Mouse (Mus musculus): ENCODE results near the gene Car9. TPM values are rescaled to one million over a fixed set of nuclear protein-coding genes. Genes with fewer than 3 reads are reported as not detected.

Gene Car9
- polyA plus RNA-seq, 1 experiment = not detected

DNA sequence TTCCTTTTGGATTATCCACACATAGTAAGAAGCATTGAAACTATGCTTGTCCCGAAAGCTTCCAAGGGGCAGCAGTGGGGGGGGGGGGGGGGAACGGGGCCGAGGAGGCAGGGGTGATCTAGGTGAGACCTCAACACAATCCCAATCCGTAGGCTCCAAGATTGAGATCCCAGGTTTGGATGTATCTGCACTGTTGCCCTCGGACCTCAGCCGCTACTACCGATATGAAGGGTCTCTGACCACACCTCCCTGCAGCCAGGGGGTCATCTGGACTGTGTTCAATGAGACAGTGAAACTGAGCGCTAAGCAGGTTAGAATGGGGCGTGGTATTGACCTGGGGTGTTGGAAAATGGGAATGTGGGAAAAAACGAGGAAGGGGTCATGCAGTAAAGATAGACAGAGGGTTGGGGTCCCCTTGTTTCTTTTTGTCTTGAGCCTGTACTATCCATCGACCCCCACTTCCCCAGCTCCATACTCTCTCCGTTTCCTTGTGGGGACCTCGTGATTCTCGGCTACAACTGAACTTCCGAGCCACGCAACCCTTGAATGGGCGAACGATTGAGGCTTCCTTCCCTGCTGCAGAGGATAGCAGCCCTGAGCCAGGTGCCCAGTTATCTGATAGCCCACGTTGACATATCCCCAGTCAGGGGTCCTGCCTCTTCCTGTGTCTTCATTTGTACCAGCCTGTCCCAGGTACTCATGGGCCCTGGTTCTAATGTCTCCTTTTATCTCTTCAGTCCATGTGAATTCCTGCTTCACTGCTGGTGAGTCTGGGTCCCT is 5.1 kb downstream of the Car9 start:
- TF ChIP-seq POLR2A (IDR thresholded peaks at IDR 0.05; ENCODE audit: insufficient read depth, low read depth, low read length) (no peak), CTCF (IDR thresholded peaks at IDR 0.05; ENCODE audit: insufficient read depth, low read depth, low read length) (no peak)
- WGBS = 83% methylated on average over 19 of the region's 19 CpGs
- Histone ChIP-seq H3K4me1 (ENCODE audit: control insufficient read depth, insufficient read depth, low read length) (peaks cover 10% of the 10 kb centered on the region), H3K27ac (ENCODE audit: insufficient read depth, low read depth, low read length) (no peak overlapping the region), H3K4me3 (ENCODE audit: insufficient read depth, low read depth, low read length) (no peak overlapping the region)

DNA sequence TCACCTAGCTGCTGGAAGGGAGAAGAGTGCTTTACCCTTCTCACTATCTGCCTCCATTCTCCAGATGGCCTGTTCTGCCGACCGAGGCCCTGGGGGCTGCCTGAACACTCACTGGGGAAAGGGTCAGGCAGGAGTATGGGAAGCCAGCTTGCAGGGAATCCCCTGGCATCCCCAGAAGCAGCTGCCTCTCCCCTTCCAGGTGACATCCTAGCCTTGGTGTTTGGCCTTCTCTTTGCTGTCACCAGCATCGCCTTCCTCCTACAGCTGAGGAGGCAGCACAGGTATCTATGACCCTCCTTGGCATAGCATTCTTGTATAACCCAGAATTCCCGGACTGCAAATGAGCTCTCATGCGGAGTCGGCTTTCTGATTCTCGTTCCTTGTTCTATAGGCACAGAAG is 5.9 kb downstream of the Car9 start:
- no peak for TF ChIP-seq CTCF (IDR thresholded peaks at IDR 0.05; ENCODE audit: insufficient read depth, low read depth, low read length)
- no peak for TF ChIP-seq POLR2A (IDR thresholded peaks at IDR 0.05; ENCODE audit: insufficient read depth, low read depth, low read length)
- no peak overlapping the region for H3K4me3 ChIP-seq (ENCODE audit: insufficient read depth, low read depth, low read length)

DNA sequence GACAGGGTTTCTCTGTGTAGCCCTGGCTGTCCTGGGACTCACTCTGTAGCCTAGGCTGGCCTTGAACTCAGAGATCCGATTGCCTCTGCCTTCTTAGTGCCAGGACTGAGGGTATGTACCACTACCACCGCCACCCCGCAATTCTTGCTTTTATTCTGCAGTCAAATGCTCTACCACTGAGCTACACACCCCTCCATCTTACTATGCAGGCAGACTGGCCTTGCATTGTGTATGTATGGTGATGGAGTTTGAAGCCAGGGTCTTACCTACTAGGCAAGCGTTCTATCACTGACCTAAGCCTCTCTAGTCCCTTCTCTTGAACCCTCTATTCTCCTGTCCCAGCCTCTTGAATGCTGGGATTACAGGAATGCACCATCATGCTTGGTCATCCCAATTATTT is 6.5 kb downstream of the Car9 start:
- no peak for TF ChIP-seq POLR2A (IDR thresholded peaks at IDR 0.05; ENCODE audit: insufficient read depth, low read depth, low read length)
- no peak for TF ChIP-seq CTCF (IDR thresholded peaks at IDR 0.05; ENCODE audit: insufficient read depth, low read depth, low read length)
- no peak overlapping the region for H3K27ac ChIP-seq (ENCODE audit: insufficient read depth, low read depth, low read length)
- 91% methylated on average over 4 of the region's 4 CpGs for WGBS
- H3K4me3 ChIP-seq (ENCODE audit: insufficient read depth, low read depth, low read length) = no peak overlapping the region
- peaks cover 8% of the 10 kb centered on the region for H3K4me1 ChIP-seq (ENCODE audit: control insufficient read depth, insufficient read depth, low read length)

More for the DNA sequence above, 5.9 kb downstream of the Car9 start:
- H3K27ac ChIP-seq (ENCODE audit: insufficient read depth, low read depth, low read length) = no peak overlapping the region
- H3K4me1 ChIP-seq (ENCODE audit: control insufficient read depth, insufficient read depth, low read length) = peaks cover 10% of the 10 kb centered on the region
- 83% methylated on average over 7 of the region's 7 CpGs for WGBS

DNA sequence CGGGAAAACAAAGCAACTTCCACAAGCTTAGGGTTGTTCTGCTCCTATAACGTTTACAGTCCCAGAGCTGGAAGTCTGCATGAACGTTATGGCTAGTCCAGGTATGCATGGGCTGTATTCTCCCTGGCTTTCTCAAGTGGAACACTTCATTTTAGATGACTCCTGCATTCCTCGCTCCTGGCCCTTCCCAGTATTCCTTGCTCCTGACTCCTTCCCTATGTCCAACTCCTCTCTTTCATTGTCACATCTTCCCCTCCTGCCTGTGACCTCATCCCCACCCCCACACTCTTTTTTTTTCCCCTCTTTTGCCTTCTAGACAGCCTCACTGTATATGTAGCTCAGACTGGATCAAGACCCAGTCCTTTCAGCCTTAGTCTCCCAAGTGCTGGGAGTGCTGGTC is 7.0 kb downstream of the Car9 start:
- 86% methylated on average over 4 of the region's 4 CpGs for WGBS

DNA sequence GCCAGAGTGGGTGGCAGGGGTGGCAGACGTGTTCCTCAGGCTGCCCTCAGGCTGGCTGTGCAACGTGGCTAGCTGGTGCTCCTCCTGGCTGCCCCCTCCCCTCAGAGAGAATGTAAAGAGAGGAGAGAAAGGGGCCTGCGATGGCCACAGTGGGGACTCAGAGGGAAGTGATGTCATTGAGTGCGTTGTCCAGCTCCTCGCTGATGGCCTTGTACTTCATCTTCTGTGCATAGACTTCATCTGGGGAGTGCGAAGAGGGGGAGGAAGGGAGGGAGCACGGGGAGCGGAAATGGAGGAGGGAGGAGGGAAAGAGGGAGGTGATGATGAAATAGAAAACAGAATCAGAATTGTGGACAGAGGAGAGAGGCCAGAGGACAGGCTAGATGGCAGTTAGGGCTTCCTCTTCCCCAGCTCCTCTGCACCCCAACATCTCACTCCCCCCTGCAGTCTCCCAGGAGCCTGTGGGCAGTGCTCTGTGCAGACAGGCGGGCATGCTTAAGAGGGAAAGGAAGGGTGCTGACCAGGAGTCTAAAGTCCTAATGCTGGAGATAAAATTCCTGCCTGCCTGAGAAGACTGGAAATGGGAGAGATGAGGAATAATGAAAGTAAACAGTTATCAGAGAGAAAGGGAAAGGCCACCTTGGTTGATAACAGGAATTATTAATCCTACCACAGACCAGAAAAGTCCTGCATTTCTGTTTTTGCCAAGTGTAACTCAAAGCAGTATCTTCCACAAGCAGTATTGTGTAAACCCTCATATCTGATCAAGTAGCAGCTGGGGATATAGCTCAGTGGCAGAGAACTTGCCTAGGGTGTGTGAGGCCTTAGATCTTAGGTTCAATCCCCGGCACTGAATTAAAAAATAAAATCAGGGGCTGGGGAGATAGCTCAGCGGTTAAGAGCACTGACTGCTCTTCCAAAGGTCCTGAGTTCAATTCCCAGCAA is 9.3 kb downstream of the Car9 start:
- Histone ChIP-seq H3K27ac (ENCODE audit: insufficient read depth, low read depth, low read length) (no peak overlapping the region), H3K4me3 (ENCODE audit: insufficient read depth, low read depth, low read length) (no peak overlapping the region), H3K4me1 (ENCODE audit: control insufficient read depth, insufficient read depth, low read length) (peaks cover 10% of the 10 kb centered on the region)
- TF ChIP-seq CTCF (IDR thresholded peaks at IDR 0.05; ENCODE audit: insufficient read depth, low read depth, low read length) (no peak), POLR2A (IDR thresholded peaks at IDR 0.05; ENCODE audit: insufficient read depth, low read depth, low read length) (no peak)
- whole genome bisulfite sequencing = 79% methylated on average over 11 of the region's 11 CpGs

More for the DNA sequence above, 7.0 kb downstream of the Car9 start:
- TF ChIP-seq CTCF (IDR thresholded peaks at IDR 0.05; ENCODE audit: insufficient read depth, low read depth, low read length) (no peak), POLR2A (IDR thresholded peaks at IDR 0.05; ENCODE audit: insufficient read depth, low read depth, low read length) (no peak)
- no peak overlapping the region for H3K4me3 ChIP-seq (ENCODE audit: insufficient read depth, low read depth, low read length)
- no peak overlapping the region for H3K27ac ChIP-seq (ENCODE audit: insufficient read depth, low read depth, low read length)
- peaks cover 3% of the 10 kb centered on the region for H3K4me1 ChIP-seq (ENCODE audit: control insufficient read depth, insufficient read depth, low read length)

DNA sequence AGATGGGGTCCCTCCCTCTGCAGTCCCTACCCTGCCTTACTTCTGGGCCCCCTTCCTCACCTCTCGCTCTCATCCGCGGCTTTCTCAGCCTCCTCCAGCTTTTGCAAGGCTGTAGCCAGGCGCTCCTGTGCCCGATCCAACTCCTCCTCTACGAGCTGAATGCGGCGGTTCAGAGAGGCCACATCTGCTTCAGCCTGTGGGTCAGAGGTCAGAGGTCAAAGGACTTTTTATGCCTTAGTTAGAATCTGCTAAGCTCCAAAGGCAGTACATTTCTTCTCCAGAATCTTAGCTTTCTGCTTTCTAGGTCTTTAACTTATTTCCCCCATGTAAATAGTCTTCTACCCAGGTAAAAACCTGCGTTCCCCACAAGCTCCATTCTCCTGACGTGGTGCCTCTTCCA is 12.8 kb downstream of the Car9 start:
- no peak overlapping the region for H3K4me3 ChIP-seq (ENCODE audit: insufficient read depth, low read depth, low read length)
- TF ChIP-seq POLR2A (IDR thresholded peaks at IDR 0.05; ENCODE audit: insufficient read depth, low read depth, low read length) (no peak), CTCF (IDR thresholded peaks at IDR 0.05; ENCODE audit: insufficient read depth, low read depth, low read length) (no peak)
- peaks cover 38% of the 10 kb centered on the region for H3K4me1 ChIP-seq (ENCODE audit: control insufficient read depth, insufficient read depth, low read length)
- no peak overlapping the region for H3K27ac ChIP-seq (ENCODE audit: insufficient read depth, low read depth, low read length)
- 31% methylated on average over 10 of the region's 10 CpGs for WGBS

DNA sequence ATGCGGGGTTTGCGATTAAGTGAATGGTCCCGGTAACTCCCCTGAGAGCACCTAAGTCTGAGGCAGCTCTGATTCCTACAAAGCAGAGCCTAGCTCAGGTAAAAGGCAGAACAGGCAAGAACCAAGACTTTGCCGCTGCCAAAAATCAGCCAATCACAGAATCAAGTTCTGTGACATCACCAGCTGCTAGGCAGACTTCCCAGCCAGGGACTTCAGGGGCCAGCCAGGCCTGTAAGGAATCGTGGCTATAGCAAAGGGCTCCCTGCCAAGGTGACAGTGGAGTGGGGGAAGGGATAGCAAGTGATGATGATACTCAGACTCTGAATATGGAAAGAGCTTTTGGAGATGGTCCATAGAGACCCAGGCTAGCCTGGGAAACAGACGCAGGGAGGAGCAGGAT is 13.2 kb downstream of the Car9 start:
- no peak for TF ChIP-seq CTCF (IDR thresholded peaks at IDR 0.05; ENCODE audit: insufficient read depth, low read depth, low read length)
- Histone ChIP-seq H3K27ac (ENCODE audit: insufficient read depth, low read depth, low read length) (no peak overlapping the region), H3K4me1 (ENCODE audit: control insufficient read depth, insufficient read depth, low read length) (peaks cover 38% of the 10 kb centered on the region), H3K4me3 (ENCODE audit: insufficient read depth, low read depth, low read length) (no peak overlapping the region)
- WGBS = 23% methylated on average over 6 of the region's 6 CpGs

DNA sequence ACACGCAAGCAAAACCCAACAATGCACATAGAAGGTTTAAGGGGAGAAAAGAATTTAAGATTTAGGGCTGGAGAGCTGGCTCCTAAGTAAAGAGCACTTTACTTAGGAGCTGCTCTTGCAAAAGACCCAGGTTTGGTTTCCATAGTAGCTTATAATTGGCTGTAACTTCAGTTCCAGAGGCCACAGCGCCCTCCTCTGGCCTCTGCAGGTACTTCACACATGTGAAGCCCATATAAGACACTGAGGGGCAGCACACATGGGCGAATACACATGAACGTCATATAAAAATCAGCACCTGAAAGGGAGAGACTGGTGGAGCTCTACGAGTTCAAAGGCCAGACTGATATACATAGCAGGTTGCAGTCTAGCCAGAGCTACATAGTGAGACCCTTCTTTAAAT is 21.1 kb downstream of the Car9 start:
- H3K4me3 ChIP-seq (ENCODE audit: insufficient read depth, low read depth, low read length) = no peak overlapping the region
- H3K27ac ChIP-seq (ENCODE audit: insufficient read depth, low read depth, low read length) = no peak overlapping the region
- TF ChIP-seq POLR2A (IDR thresholded peaks at IDR 0.05; ENCODE audit: insufficient read depth, low read depth, low read length) (no peak), CTCF (IDR thresholded peaks at IDR 0.05; ENCODE audit: insufficient read depth, low read depth, low read length) (no peak)
- 71% methylated on average over 5 of the region's 5 CpGs for WGBS
- peaks cover 11% of the 10 kb centered on the region for H3K4me1 ChIP-seq (ENCODE audit: control insufficient read depth, insufficient read depth, low read length)

DNA sequence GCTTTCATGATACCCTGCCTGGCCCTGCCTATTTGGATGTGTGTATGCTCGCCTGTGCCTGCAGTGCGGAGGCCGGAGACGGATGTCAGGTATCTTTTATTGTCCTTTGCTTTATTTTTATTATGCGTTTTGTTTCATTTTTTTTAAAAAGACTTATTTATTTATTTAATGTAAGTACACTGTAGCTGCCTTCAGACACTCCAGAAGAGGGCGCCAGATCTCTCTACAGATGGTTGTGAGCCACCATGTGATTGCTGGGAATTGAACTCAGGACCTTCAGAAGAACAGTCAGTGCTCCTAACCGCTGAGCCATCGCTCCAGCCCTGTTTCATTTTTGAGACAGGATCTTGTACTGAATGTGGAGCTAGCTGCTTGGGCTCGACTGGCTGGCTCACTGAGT is 21.7 kb downstream of the Car9 start:
- no peak for TF ChIP-seq CTCF (IDR thresholded peaks at IDR 0.05; ENCODE audit: insufficient read depth, low read depth, low read length)
- no peak for TF ChIP-seq POLR2A (IDR thresholded peaks at IDR 0.05; ENCODE audit: insufficient read depth, low read depth, low read length)
- 82% methylated on average over 9 of the region's 9 CpGs for WGBS
- Histone ChIP-seq H3K4me1 (ENCODE audit: control insufficient read depth, insufficient read depth, low read length) (peaks cover 5% of the 10 kb centered on the region), H3K27ac (ENCODE audit: insufficient read depth, low read depth, low read length) (no peak overlapping the region), H3K4me3 (ENCODE audit: insufficient read depth, low read depth, low read length) (no peak overlapping the region)

All from olfactory bulb, adult 2 months (tissue).